Mouse (Mus musculus): ENCODE results near the gene Cic.

- TF ChIP-seq CTCF (IDR thresholded peaks at IDR 0.05; ENCODE audit: insufficient read depth, low read length), result no peak
- TF ChIP-seq POLR2A (IDR thresholded peaks at IDR 0.05; ENCODE audit: borderline replicate concordance, extremely low read depth, low read depth, low read length), result no peak
Observed at GRCm38 (mm10) chr7:25246079-25246758, 21.3 kb upstream of the Cic start.

Data from lung, adult 2 months (tissue).